Mouse (Mus musculus): ENCODE results near the gene Rtl8c.

- no peak for TF ChIP-seq CTCF (IDR thresholded peaks at IDR 0.05; ENCODE audit: control insufficient read depth, insufficient read depth, low read length)
- TF ChIP-seq POLR2A (IDR thresholded peaks at IDR 0.05; ENCODE audit: borderline replicate concordance, control insufficient read depth, low read depth, low read length) = no peak
These were observed 28.5 kb upstream of the Rtl8c start for GRCm38 (mm10) chrX:53579311-53579710.

Measured in bone marrow, adult 2 months (tissue).